8 mouse cellular contexts compared by ENCODE assay signal in the genomic region with DNA sequence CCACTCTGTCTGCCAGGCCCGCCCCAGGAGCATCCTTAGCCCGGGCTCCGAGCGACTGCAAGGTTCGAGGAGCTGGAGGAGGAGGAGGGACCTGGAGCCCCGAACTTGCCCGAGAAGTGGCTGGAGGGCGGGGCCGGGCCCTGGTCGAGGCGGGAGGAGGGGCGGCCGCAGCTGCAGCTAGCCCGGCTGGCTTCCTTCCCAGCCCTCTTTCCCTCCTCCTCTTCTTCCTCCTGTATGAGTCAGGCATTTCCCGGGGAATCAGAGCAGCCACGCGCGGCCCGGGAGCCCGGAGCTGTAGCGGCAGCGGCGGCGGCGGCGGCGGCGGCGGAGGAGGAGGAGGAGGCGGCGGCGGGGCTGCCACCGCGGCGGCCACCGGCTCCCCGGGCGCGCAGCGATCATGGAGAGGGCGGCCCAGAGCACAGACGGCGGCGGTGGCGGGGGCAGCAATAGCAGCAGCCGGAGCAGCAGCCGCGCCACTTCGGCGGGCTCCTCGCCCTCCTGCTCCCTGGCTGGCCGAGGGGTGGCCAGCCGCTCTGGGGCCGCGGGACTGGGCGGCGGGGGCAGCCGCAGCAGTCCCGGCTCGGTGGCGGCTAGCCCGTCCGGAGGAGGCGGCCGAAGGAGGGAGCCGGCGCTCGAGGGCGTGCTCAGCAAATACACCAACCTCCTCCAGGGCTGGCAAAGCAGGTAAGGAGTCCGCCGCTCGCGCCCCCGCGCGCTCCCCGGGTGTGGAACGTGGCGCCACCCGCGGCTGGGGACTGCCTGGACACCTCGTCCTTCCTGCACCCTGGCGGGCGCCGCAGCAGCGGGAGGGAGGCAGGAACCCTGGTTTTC. TPM values are rescaled to one million over a fixed set of nuclear protein-coding genes. Genes with fewer than 3 reads are reported as not detected.
DNase-seq lines count a peak whose midpoint lies in the region; ATAC-seq and TF ChIP-seq lines count a peak whose summit lies in the region.

A gene (plus strand): TSS at position 289 of the 831 bp plus-strand sequence.

- no peaks in the 10 kb centered on the region for H3K36me3 ChIP-seq in ES-Bruce4 (ENCODE audit: control insufficient read depth, insufficient read depth, low read length, poor library complexity, severe bottlenecking)
- no peaks in the 10 kb centered on the region for H3K36me3 ChIP-seq in forebrain, postnatal 0 days (ENCODE audit: insufficient read depth)
- no peaks in the 10 kb centered on the region for H3K36me3 ChIP-seq in liver, postnatal 0 days (replicated peaks; ENCODE audit: insufficient read depth, low read length)

- ATAC-seq in forebrain, postnatal 0 days: peak; percentile 80
- peak; percentile 44; the same call in 1 of the 2 replicates for ATAC-seq in liver, postnatal 0 days
- 0 out of 2 replicates have a peak, but pooled peaks have one; percentile 6 for ATAC-seq in neutrophil, adult 5-6 weeks (ENCODE audit: extremely low read depth, insufficient number of reproducible peaks, low FRiP score, poor library complexity, severe bottlenecking)

- no peaks in the 10 kb centered on the region for H3K4me1 ChIP-seq in ES-Bruce4 (ENCODE audit: control insufficient read depth, insufficient read depth, low read length)
- H3K4me1 ChIP-seq in forebrain, postnatal 0 days (ENCODE audit: insufficient read depth): peaks cover 4% of the 10 kb centered on the region; the same call in 1 of the 2 replicates
- 0 out of 2 replicates have a peak, but pooled peaks cover 5% of the 10 kb centered on the region for H3K4me1 ChIP-seq in liver, postnatal 0 days (ENCODE audit: insufficient read depth)

- WGBS in forebrain, postnatal 0 days: under 1% methylated on average over 64 of the region's 86 CpGs
- under 1% methylated on average over 38 of the region's 86 CpGs for WGBS in liver, postnatal 0 days (ENCODE audit: insufficient replicate concordance)

- TF ChIP-seq EP300 in ES-Bruce4 (IDR thresholded peaks at IDR 0.05; ENCODE audit: insufficient read depth, low read depth, low read length): no peak
- TF ChIP-seq EP300 in liver, postnatal 0 days (IDR thresholded peaks at IDR 0.05; ENCODE audit: low read depth): no peak

- no peak for TF ChIP-seq POLR2A in ES-Bruce4 (IDR thresholded peaks at IDR 0.05; ENCODE audit: insufficient read depth, low read length)

- H3K9ac ChIP-seq in ES-Bruce4 (ENCODE audit: low read depth, poor library complexity, severe bottlenecking): peak within 1 kb of the TSS; percentile 94
- peak within 1 kb of the TSS; percentile 80 for H3K9ac ChIP-seq in forebrain, postnatal 0 days
- peak within 1 kb of the TSS; percentile 19 for H3K9ac ChIP-seq in liver, postnatal 0 days (replicated peaks)

- H3K4me3 ChIP-seq in ES-Bruce4 (ENCODE audit: low read depth, low read length): peak within 1 kb of the TSS; percentile 82
- H3K4me3 ChIP-seq in forebrain, postnatal 0 days (ENCODE audit: low read depth, low read length): peak within 1 kb of the TSS; percentile 63
- peak within 1 kb of the TSS; percentile 54 for H3K4me3 ChIP-seq in liver, postnatal 0 days (ENCODE audit: low read depth, low read length)

- TF ChIP-seq CTCF in ES-Bruce4 (IDR thresholded peaks at IDR 0.05; ENCODE audit: low read depth, low read length): no peak
- peak; percentile 67 for TF ChIP-seq CTCF in forebrain, postnatal 0 days (IDR thresholded peaks at IDR 0.05; ENCODE audit: low read depth)
- TF ChIP-seq CTCF in liver, postnatal 0 days (IDR thresholded peaks at IDR 0.05; ENCODE audit: low read depth): no peak

- peak within 1 kb of the TSS; percentile 81 for H3K4me2 ChIP-seq in forebrain, postnatal 0 days (ENCODE audit: low read depth)
- H3K4me2 ChIP-seq in liver, postnatal 0 days (ENCODE audit: low read depth, low read length): peak within 1 kb of the TSS; percentile 91

- H3K27ac ChIP-seq in ES-Bruce4 (ENCODE audit: insufficient read depth, low read length): no peak within 1 kb of the TSS
- peak within 1 kb of the TSS; percentile 87 for H3K27ac ChIP-seq in forebrain, postnatal 0 days (ENCODE audit: low read depth, low read length)
- no peak within 1 kb of the TSS for H3K27ac ChIP-seq in liver, postnatal 0 days (ENCODE audit: low read depth)

- peaks cover 5% of the 10 kb centered on the region; the same call in 1 of the 2 replicates for H3K27me3 ChIP-seq in ES-Bruce4 (ENCODE audit: control insufficient read depth, insufficient read depth, low read length, poor library complexity, severe bottlenecking)
- no peaks in the 10 kb centered on the region for H3K27me3 ChIP-seq in forebrain, postnatal 0 days (ENCODE audit: insufficient read depth, low read length)
- peaks cover 32% of the 10 kb centered on the region for H3K27me3 ChIP-seq in liver, postnatal 0 days (ENCODE audit: insufficient read depth, low read length)

- intact Hi-C loops in heart, postnatal 25 days (cut with DNase I): no loop called here

- no peaks in the 10 kb centered on the region for H3K9me3 ChIP-seq in ES-Bruce4 (replicated peaks; ENCODE audit: control insufficient read depth, insufficient read depth, low read length, poor library complexity, severe bottlenecking)
- no peaks in the 10 kb centered on the region for H3K9me3 ChIP-seq in forebrain, postnatal 0 days (ENCODE audit: low read length)
- H3K9me3 ChIP-seq in liver, postnatal 0 days (ENCODE audit: low read length): no peaks in the 10 kb centered on the region

- peak; percentile 81 for DNase-seq in cerebellum, adult 18-20 months
- peak; percentile 75 for DNase-seq in forebrain, postnatal 0 days
- DNase-seq in heart, postnatal 25 days (ENCODE audit: low spot score): peak; percentile 71
- peak; percentile 78 to 88 for DNase-seq in layer of hippocampus, adult 18-20 months (ENCODE audit: low spot score in 2 of 2)
- peak; percentile 59 for DNase-seq in liver, postnatal 0 days
- DNase-seq in thymus, postnatal 36 days: peak; percentile 9 to 21

RNA-seq across cellular contexts. Expression of the gene that starts here (rescaled TPM):
- polyA plus RNA-seq in ES-Bruce4 (2011; ENCODE audit: insufficient read depth, insufficient read length, low read depth, missing spikeins): 6.0 and 8.3 TPM in 2 replicates
- total RNA-seq in forebrain, postnatal 0 days (2014; rRNA removed): 19.2 and 22.4 TPM in 2 replicates
- 2.8 and 3.0 TPM in 2 replicates for polyA plus RNA-seq in forebrain, postnatal 0 days (2015; fragmentation: Nextera tagmentation; extraction: Ambion mirVana)
- total RNA-seq in heart, postnatal 25 days (2021): 1 to 10 TPM; 3.4 to 3.5 TPM
- total RNA-seq in layer of hippocampus, adult 18-20 months (2021): 10 to 100 TPM; 20.9 to 22.5 TPM
- 0.07 and 0.20 TPM in 2 replicates for polyA plus RNA-seq in liver, postnatal 0 days (2015; fragmentation: Nextera tagmentation; extraction: Ambion mirVana)
- not detected in 2 replicates for total RNA-seq in neutrophil, adult 5-6 weeks (2017)

Comparison
In these comparisons a context has a peak if more than half of its experiments do, and no peak if none do; other contexts are left out.
1. Peak in DNase-seq, ATAC-seq, H3K4me3 ChIP-seq, H3K9ac ChIP-seq and H3K4me2 ChIP-seq in liver, postnatal 0 days; RNA of the gene not detected or under 1 TPM.
2. Peak in ATAC-seq in neutrophil, adult 5-6 weeks; RNA of the gene not detected or under 1 TPM.
3. H3K9ac ChIP-seq: peak in every context shown above with its lines; median percentile 94 in ES-Bruce4; 80 in forebrain, postnatal 0 days; 19 in liver, postnatal 0 days.
4. DNase-seq: peak in every context shown above with its lines; median percentile 83 in layer of hippocampus, adult 18-20 months; 81 in cerebellum, adult 18-20 months; 75 in forebrain, postnatal 0 days; 71 in heart, postnatal 25 days; 59 in liver, postnatal 0 days; 15 in thymus, postnatal 36 days.
5. ATAC-seq: peak in every context shown above with its lines; median percentile 80 in forebrain, postnatal 0 days; 44 in liver, postnatal 0 days; 6 in neutrophil, adult 5-6 weeks.